Mouse (Mus musculus) ES-E14 (cell line): ENCODE data around the gene Asic2. TPM values are rescaled to one million over a fixed set of nuclear protein-coding genes. Genes with fewer than 3 reads are reported as not detected.

Experiments used
- DNase-seq: peaks from one replicate; pipeline ENCODE4 v3.0.0-alpha.2; 2013; ENCODE audit warnings: low read depth, low spot score
- H3K27ac ChIP-seq: 2 replicates; pipeline ENCODE4 v1.5.1; 2012; ENCODE audit warnings: low read depth, mild to moderate bottlenecking, low read length, moderate library complexity, mixed read lengths; ENCODE audit not compliant: poor library complexity, insufficient read depth, severe bottlenecking
- H3K36me3 ChIP-seq: 2 replicates; pipeline ENCODE4 v1.6.1; 2012; ENCODE audit warnings: mild to moderate bottlenecking, low read length, moderate library complexity, mixed read lengths; ENCODE audit not compliant: control insufficient read depth, poor library complexity, insufficient read depth, severe bottlenecking
- H3K4me1 ChIP-seq, 2 experiments: fragments of 150-350 bp in 1 of 2; sonication (generic) in 1 of 2; 2 replicates each; pipeline ENCODE4 v1.6.1; 2012; ENCODE audit warnings: low read length in 2 of 2, mild to moderate bottlenecking in 1 of 2, mixed read lengths in 1 of 2; ENCODE audit not compliant: control insufficient read depth in 2 of 2, insufficient read depth in 2 of 2, poor library complexity in 1 of 2
- H3K4me3 ChIP-seq, 2 experiments: fragments of 150-350 bp in 1 of 2; sonication (generic) in 1 of 2; 2 replicates each; pipeline ENCODE4 v1.5.1; 2012; ENCODE audit warnings: low read length in 2 of 2, low read depth in 1 of 2, mild to moderate bottlenecking in 1 of 2, mixed read lengths in 1 of 2; ENCODE audit not compliant: insufficient read depth in 1 of 2, poor library complexity in 1 of 2, severe bottlenecking in 1 of 2
- H3K9ac ChIP-seq: 2 replicates; pipeline ENCODE4 v1.6.1; 2012; ENCODE audit warnings: low read depth, mild to moderate bottlenecking, low read length, mixed read lengths; ENCODE audit not compliant: poor library complexity, insufficient read depth, severe bottlenecking
- H3K9me3 ChIP-seq: fragments of 150-350 bp; sonication (generic); 2 replicates; pipeline ENCODE4 v1.6.1; 2012; ENCODE audit warnings: low read depth, mild to moderate bottlenecking, low read length; ENCODE audit not compliant: control insufficient read depth, insufficient read depth
- CHD2 ChIP-seq: IDR thresholded peaks from 2 replicates; pipeline ENCODE4 v1.6.1; 2014; ENCODE audit warnings: mild to moderate bottlenecking, low read depth, low read length, inconsistent platforms
- HCFC1 ChIP-seq: IDR thresholded peaks from 2 replicates; pipeline ENCODE4 v1.6.1; 2012; ENCODE audit warnings: low read length, inconsistent platforms, borderline replicate concordance; ENCODE audit not compliant: insufficient read depth
- MAFK ChIP-seq: IDR thresholded peaks from 2 replicates; pipeline ENCODE4 v1.6.1; 2014; ENCODE audit warnings: mild to moderate bottlenecking, low read depth, low read length, inconsistent platforms; ENCODE audit not compliant: insufficient read depth
- ZC3H11A ChIP-seq: IDR thresholded peaks from 2 replicates; pipeline ENCODE4 v1.6.1; 2012; ENCODE audit warnings: low read depth, mild to moderate bottlenecking, inconsistent platforms, low read length, borderline replicate concordance
- ZNF384 ChIP-seq: IDR thresholded peaks from 2 replicates; pipeline ENCODE4 v1.6.1; 2012; ENCODE audit warnings: low read depth, low read length, inconsistent platforms
- in situ Hi-C, 2 experiments: fragments of 600-800 bp; cut with MboI; formaldehyde crosslinking; loops; one replicate each; pipeline ENCODE4 v1.15.1; 2025; ENCODE audit warnings: low sequenced_read_pairs in 2 of 2, inconsistent platforms in 1 of 2; ENCODE audit not compliant: unreplicated experiment in 2 of 2
- total RNA-seq: library from RNA; depleted of rRNA; stranded (reverse); fragments of 300-350 nt; gene quantifications from 2 replicates; pipeline ENCODE4 v1.2.3, GENCODE M21; 2012; rRNA removed

Gene Asic2
- total RNA-seq, 1 experiment = 0.13 TPM

- H3K4me3 ChIP-seq = no peak overlapping the region
- no peak for TF ChIP-seq HCFC1
- TF ChIP-seq MAFK = no peak
- no peak for TF ChIP-seq ZNF384
Measured at GRCm38 (mm10) chr11:80843435-80843834, 1124.8 kb downstream of the Asic2 start.

DNA sequence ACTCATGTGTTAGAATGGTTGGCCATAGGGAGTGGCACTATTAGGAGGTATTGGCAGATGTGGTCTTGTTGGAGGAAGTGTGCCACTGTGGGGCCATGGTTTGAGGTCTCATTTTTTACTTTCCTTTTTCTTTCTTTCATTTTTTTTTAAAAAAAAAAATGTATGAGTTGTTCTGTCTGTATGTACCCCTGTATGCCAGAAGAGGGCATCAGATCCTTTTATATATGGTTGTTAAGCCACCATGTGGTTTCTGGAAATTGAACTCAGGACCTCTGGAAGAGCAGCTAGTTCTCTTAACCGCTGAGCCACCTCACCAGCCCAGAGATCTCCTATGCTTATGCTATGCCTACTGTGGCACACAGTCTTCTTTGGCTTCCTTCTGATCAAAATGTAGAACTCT, 1129.5 kb downstream of the Asic2 start:
- Histone ChIP-seq H3K4me1 (no peaks in the 10 kb centered on the region), H3K27ac (no peak overlapping the region), H3K9me3 (no peaks in the 10 kb centered on the region), H3K36me3 (no peaks in the 10 kb centered on the region), H3K4me3 (no peak overlapping the region), H3K9ac (no peak overlapping the region)
- no peak for DNase-seq
- TF ChIP-seq ZC3H11A (no peak), ZNF384 (peak; percentile 63; the same call in 1 of the 2 replicates), CHD2 (no peak), HCFC1 (no peak)
- in situ Hi-C loops = no loop called here

More at GRCm38 (mm10) chr11:80843435-80843834, 1124.8 kb downstream of the Asic2 start:
- in situ Hi-C loops = no loop called here
- Histone ChIP-seq H3K4me1 (no peaks in the 10 kb centered on the region), H3K27ac (no peak overlapping the region), H3K9me3 (no peaks in the 10 kb centered on the region), H3K9ac (no peak overlapping the region), H3K36me3 (no peaks in the 10 kb centered on the region)
- DNase-seq = no peak

DNA sequence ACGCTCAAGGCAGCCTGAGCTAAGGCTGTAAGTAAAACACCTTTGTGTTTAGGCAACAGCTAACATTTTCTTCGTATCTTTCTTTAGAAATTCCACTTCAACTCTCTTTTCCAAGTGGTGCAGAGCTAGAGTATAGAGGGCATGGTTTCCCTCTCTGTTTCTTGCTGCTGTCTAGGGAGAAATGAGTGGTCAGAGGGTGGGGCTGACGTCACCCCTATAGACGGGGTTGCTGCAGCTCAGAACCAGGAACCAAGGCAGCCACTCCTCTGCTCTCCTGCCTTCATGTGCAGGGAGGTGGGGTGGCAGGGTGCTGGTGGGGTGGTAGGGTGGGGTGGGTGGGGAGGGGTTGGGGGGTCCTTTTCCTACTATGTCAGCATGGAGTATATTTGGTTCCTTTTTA, 1132.4 kb downstream of the Asic2 start:
- Histone ChIP-seq H3K9ac (no peak overlapping the region), H3K27ac (no peak overlapping the region), H3K9me3 (no peaks in the 10 kb centered on the region), H3K36me3 (no peaks in the 10 kb centered on the region), H3K4me3 (no peak overlapping the region), H3K4me1 (peaks cover 0 to 2% of the 10 kb centered on the region in 2 experiments; a peak in 1 of 4 replicates)
- no peak for DNase-seq
- TF ChIP-seq CHD2 = no peak
- no peak for TF ChIP-seq ZNF384
- no peak for TF ChIP-seq HCFC1
- no peak for TF ChIP-seq MAFK
- no peak for TF ChIP-seq ZC3H11A
- in situ Hi-C loops = no loop called here

- H3K9me3 ChIP-seq = no peaks in the 10 kb centered on the region
- no peak overlapping the region for H3K4me3 ChIP-seq
- H3K36me3 ChIP-seq = no peaks in the 10 kb centered on the region
- H3K27ac ChIP-seq = no peak overlapping the region
- H3K4me1 ChIP-seq = peaks cover 0 to 2% of the 10 kb centered on the region in 2 experiments; a peak in 1 of 4 replicates
- TF ChIP-seq CHD2 = no peak
- no peak for TF ChIP-seq ZNF384
- TF ChIP-seq ZC3H11A = no peak
- TF ChIP-seq MAFK = no peak
- TF ChIP-seq HCFC1 = no peak
- in situ Hi-C loops = no loop called here
- no peak for DNase-seq
- H3K9ac ChIP-seq = no peak overlapping the region
Measured at GRCm38 (mm10) chr11:80835395-80835794, 1132.9 kb downstream of the Asic2 start.

Other genes with a start within 250 kb of the Asic2 start
- gene 5530401A14Rik, start 107.8 kb downstream of the Asic2 start, total RNA-seq = not detected in 2 replicates
- 0.74 and 7.8 TPM in 2 replicates for gene Ccl2, start 67.1 kb upstream of the Asic2 start, total RNA-seq
- not detected in 2 replicates for gene Gm17268, start 70.1 kb upstream of the Asic2 start, total RNA-seq
- 0.32 and 6.3 TPM in 2 replicates for gene Ccl7, start 77.3 kb upstream of the Asic2 start, total RNA-seq
- not detected in 2 replicates for gene Ccl11, start 89.4 kb upstream of the Asic2 start, total RNA-seq
- gene Ccl12, start 133.4 kb upstream of the Asic2 start, total RNA-seq = not detected in 2 replicates
- gene Ccl8, start 146.7 kb upstream of the Asic2 start, total RNA-seq = not detected in 2 replicates